Mouse (Mus musculus) embryonic stem cell, embryonic (primary cell): ENCODE measurements around the gene Il10.

Experiments used
- CTCF ChIA-PET, 4 experiments: fragments of 300-600 bp in 2 of 4; fragments of 350-600 bp in 2 of 4; sonication (Branson Sonifier 250); formaldehyde crosslinking; loops; one replicate each; lab custom pipeline; 2022; ENCODE audit warnings: inconsistent platforms in 2 of 4; lab: Charles Lee
- POLR2A ChIA-PET, 4 experiments: fragments of 300-600 bp in 2 of 4; fragments of 350-600 bp in 2 of 4; sonication (Branson Sonifier 250); formaldehyde crosslinking; loops; one replicate each; lab custom pipeline; 2022; ENCODE audit warnings: antibody characterized with exemption in 4 of 4, inconsistent platforms in 1 of 4; lab: Charles Lee

Gene Il10

GRCm38 (mm10) chr1:131038001-131038400 is 18.4 kb downstream of the Il10 start:
- CTCF ChIA-PET, result interaction anchor here in 3 of 4 experiments (0.6 to 0.8 kb wide), 4 partner anchors 30 to 254 kb away, joined by 3 to 14 read pairs (median 3); no protein-coding TSS in a partner anchor
- POLR2A ChIA-PET, result interaction anchor here in 1 of 4 experiments (0.7 kb wide), 1 partner anchor 112 kb away, joined by 3 read pairs; no protein-coding TSS in a partner anchor

GRCm38 (mm10) chr1:131038415-131039017 is 18.9 kb downstream of the Il10 start:
- POLR2A ChIA-PET, result interaction anchor here in 2 of 4 experiments (0.6 to 0.7 kb wide), 2 partner anchors 113 to 533 kb away, joined by 3 to 4 read pairs; no protein-coding TSS in a partner anchor

GRCm38 (mm10) chr1:131039479-131039878 is 19.8 kb downstream of the Il10 start:
- ChIA-PET POLR2A (no interaction called here), CTCF (interaction anchor here in 2 of 4 experiments (1.3 kb wide), 2 partner anchors 14 to 21 kb away, joined by 3 to 4 read pairs; no protein-coding TSS in a partner anchor)

More at GRCm38 (mm10) chr1:131038415-131039017, 18.9 kb downstream of the Il10 start:
- CTCF ChIA-PET, result interaction anchor here in 3 of 4 experiments (0.6 to 1.3 kb wide), 5 partner anchors 8 to 255 kb away, joined by 3 to 14 read pairs (median 3); no protein-coding TSS in a partner anchor

GRCm38 (mm10) chr1:131042263-131042662 is 22.6 kb downstream of the Il10 start:
- CTCF ChIA-PET, result interaction anchor here in 3 of 4 experiments (1.0 to 1.6 kb wide), 3 partner anchors 11 to 18 kb away, joined by 3 to 6 read pairs (median 3); no protein-coding TSS in a partner anchor
- POLR2A ChIA-PET, result interaction anchor here in 1 of 4 experiments (0.9 to 1.7 kb wide), 2 partner anchors 11 to 21 kb away, joined by 3 to 4 read pairs; no protein-coding TSS in a partner anchor

GRCm38 (mm10) chr1:131042721-131043120 is 23.1 kb downstream of the Il10 start:
- ChIA-PET CTCF (interaction anchor here in 2 of 4 experiments (0.6 to 1.6 kb wide), 5 partner anchors 10 to 693 kb away, joined by 3 to 6 read pairs (median 3); no protein-coding TSS in a partner anchor), POLR2A (interaction anchor here in 1 of 4 experiments (0.9 kb wide), 1 partner anchor 20 kb away, joined by 3 read pairs; no protein-coding TSS in a partner anchor)

- POLR2A ChIA-PET, result interaction anchor here in 1 of 4 experiments (0.5 kb wide), 1 partner anchor 1867 kb away, joined by 3 read pairs; no protein-coding TSS in a partner anchor
- CTCF ChIA-PET, result interaction anchor here in 2 of 4 experiments (0.6 to 1.6 kb wide), 3 partner anchors 10 to 693 kb away, joined by 3 to 4 read pairs (median 3); no protein-coding TSS in a partner anchor
Observed at GRCm38 (mm10) chr1:131043636-131044035, 24.0 kb downstream of the Il10 start.

GRCm38 (mm10) chr1:131045723-131046355 is 26.2 kb downstream of the Il10 start:
- ChIA-PET POLR2A (interaction anchor here in 2 of 4 experiments (0.6 to 0.7 kb wide), 2 partner anchors 14 to 109 kb away, joined by 3 to 4 read pairs; no protein-coding TSS in a partner anchor), CTCF (interaction anchor here in 3 of 4 experiments (0.6 to 1.6 kb wide), 5 partner anchors 14 to 169 kb away, joined by 3 to 6 read pairs (median 5); no protein-coding TSS in a partner anchor)

- POLR2A ChIA-PET, result interaction anchor here in 1 of 4 experiments (0.7 kb wide), 1 partner anchor 15 kb away, joined by 3 read pairs; no protein-coding TSS in a partner anchor
- CTCF ChIA-PET, result interaction anchor here in 3 of 4 experiments (0.6 to 1.6 kb wide), 7 partner anchors 13 to 170 kb away, joined by 3 to 9 read pairs (median 5); no protein-coding TSS in a partner anchor
Observed at GRCm38 (mm10) chr1:131046607-131047006, 27.0 kb downstream of the Il10 start.

- ChIA-PET CTCF (interaction anchor here in 2 of 4 experiments (0.6 to 0.7 kb wide), 2 partner anchors 197 to 222 kb away, joined by 4 to 7 read pairs; partner anchors contain the start of gene Rassf5 (in 1 of the 2)), POLR2A (interaction anchor here in 1 of 4 experiments (0.6 kb wide), 1 partner anchor 317 kb away, joined by 3 read pairs; the partner anchor contains the start of gene AA986860)
Observed at GRCm38 (mm10) chr1:131048121-131048863, 28.6 kb downstream of the Il10 start.

- CTCF ChIA-PET, result interaction anchor here in 1 of 4 experiments (0.7 kb wide), 1 partner anchor 196 kb away, joined by 4 read pairs; the partner anchor contains the start of gene Rassf5
- POLR2A ChIA-PET, result no interaction called here
Observed at GRCm38 (mm10) chr1:131048946-131049345, 29.3 kb downstream of the Il10 start.

- ChIA-PET POLR2A (no interaction called here), CTCF (interaction anchor here in 2 of 4 experiments (0.8 to 1.5 kb wide), 2 partner anchors 30 to 65 kb away, joined by 3 read pairs; no protein-coding TSS in a partner anchor)
Observed at GRCm38 (mm10) chr1:131049361-131049806, 29.7 kb downstream of the Il10 start.

- ChIA-PET POLR2A (interaction anchor here in 1 of 4 experiments (1.4 kb wide), 1 partner anchor 30 kb away, joined by 4 read pairs; no protein-coding TSS in a partner anchor), CTCF (interaction anchor here in 3 of 4 experiments (0.8 to 1.5 kb wide), 5 partner anchors 10 to 502 kb away, joined by 3 to 7 read pairs (median 3); no protein-coding TSS in a partner anchor)
Observed at GRCm38 (mm10) chr1:131050011-131050410, 30.4 kb downstream of the Il10 start.

- CTCF ChIA-PET, result interaction anchor here in 3 of 4 experiments (0.9 to 1.5 kb wide), 6 partner anchors 9 to 781 kb away, joined by 3 to 7 read pairs (median 3); no protein-coding TSS in a partner anchor
- POLR2A ChIA-PET, result interaction anchor here in 1 of 4 experiments (1.4 kb wide), 1 partner anchor 30 kb away, joined by 4 read pairs; no protein-coding TSS in a partner anchor
Observed at GRCm38 (mm10) chr1:131050617-131051016, 31.0 kb downstream of the Il10 start.

- CTCF ChIA-PET, result interaction anchor here in 3 of 4 experiments (0.9 to 1.5 kb wide), 6 partner anchors 9 to 781 kb away, joined by 3 to 7 read pairs (median 3); no protein-coding TSS in a partner anchor
- POLR2A ChIA-PET, result interaction anchor here in 1 of 4 experiments (1.4 kb wide), 1 partner anchor 31 kb away, joined by 4 read pairs; no protein-coding TSS in a partner anchor
Observed at GRCm38 (mm10) chr1:131051073-131051472, 31.4 kb downstream of the Il10 start.

- POLR2A ChIA-PET, result interaction anchor here in 3 of 4 experiments (0.5 to 1.4 kb wide), 5 partner anchors 12 to 338 kb away, joined by 3 to 4 read pairs (median 4); partner anchors contain the start of gene Gm29427 (in 1 of the 3)
- CTCF ChIA-PET, result interaction anchor here (0.5 to 2.7 kb wide), 49 partner anchors 9 to 1916 kb away, joined by 3 to 39 read pairs (median 4); no protein-coding TSS in a partner anchor
Observed at GRCm38 (mm10) chr1:131053239-131053638, 33.6 kb downstream of the Il10 start.

GRCm38 (mm10) chr1:131053656-131054055 is 34.0 kb downstream of the Il10 start:
- ChIA-PET POLR2A (interaction anchor here in 2 of 4 experiments (0.6 to 1.4 kb wide), 3 partner anchors 12 to 338 kb away, joined by 4 read pairs; partner anchors contain the start of gene Gm29427 (in 1 of the 2)), CTCF (interaction anchor here (0.5 to 2.7 kb wide), 29 partner anchors 8 to 1915 kb away, joined by 3 to 39 read pairs (median 6); no protein-coding TSS in a partner anchor)
